Mouse (Mus musculus) liver, postnatal 0 days (tissue): ENCODE results near the gene Phf21b.

Experiments
- CTCF ChIP-seq: sonication (generic); IDR thresholded peaks from 2 replicates; pipeline ENCODE4 v1.5.1; 2016; ENCODE audit warnings: antibody characterized with exemption, low read depth
- EP300 ChIP-seq: IDR thresholded peaks from 2 replicates; pipeline ENCODE4 v1.6.1; 2016; ENCODE audit warnings: antibody characterized with exemption, low read depth, mild to moderate bottlenecking

DNA sequence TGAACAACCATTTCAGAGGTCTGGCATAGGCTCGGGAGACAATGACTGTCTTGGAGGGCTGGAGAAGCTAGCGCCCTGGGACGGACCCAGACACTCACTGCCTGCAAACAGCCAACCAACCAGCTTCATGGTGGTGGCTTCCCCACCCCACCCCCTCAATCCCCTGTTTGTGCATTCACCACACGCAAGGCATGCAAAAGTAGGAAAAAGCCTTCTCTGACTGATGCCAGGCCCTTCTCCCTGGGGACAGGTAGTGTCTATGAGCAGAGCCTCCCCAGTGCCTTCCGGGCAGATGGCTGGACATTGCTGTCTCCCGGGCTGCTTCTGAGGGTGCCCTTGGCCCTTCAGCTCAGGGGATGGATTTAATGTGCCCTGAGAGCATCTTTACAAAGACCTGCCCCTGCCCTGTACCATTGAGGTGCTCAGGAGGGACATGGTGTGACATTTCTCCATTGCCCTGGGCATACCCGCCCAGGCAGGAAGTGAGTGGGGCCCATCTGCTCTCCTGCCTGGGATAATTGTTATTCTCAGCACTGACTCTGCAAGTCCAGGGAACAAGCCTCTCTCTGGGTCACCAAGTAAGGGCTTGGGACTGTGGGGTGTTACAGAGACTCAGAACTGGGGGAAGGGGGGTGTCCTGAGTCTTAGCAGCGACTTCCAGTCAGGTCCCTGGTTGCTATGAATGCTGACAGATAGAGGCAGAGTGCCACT, 93.0 kb downstream of the Phf21b start:
- no peak for TF ChIP-seq CTCF
- TF ChIP-seq EP300 = no peak
